Mouse (Mus musculus): Measurements from ENCODE around the gene Filip1l.

- TF ChIP-seq POLR2A (IDR thresholded peaks at IDR 0.05; ENCODE audit: low read depth, low read length) (no peak), CTCF (IDR thresholded peaks at IDR 0.05; ENCODE audit: extremely low read depth, insufficient read length, insufficient replicate concordance, low read depth, low read length) (no peak)
These were observed 101.3 kb downstream of the Filip1l start for GRCm38 (mm10) chr16:57454106-57454763.
